Mouse (Mus musculus) frontal cortex, postnatal 10 days (tissue): ENCODE results near the gene Slc29a4.

ENCODE experiments used
- DNase-seq, 2 experiments: peaks; one replicate each; pipeline ENCODE4 v3.0.0; 2022; ENCODE audit warnings: low spot score in 2 of 2, mixed read lengths in 1 of 2

The Slc29a4 gene

GRCm38 (mm10) chr5:142739941-142740340 is 47.6 kb downstream of the Slc29a4 start:
- DNase-seq = no peak

- no peak for DNase-seq
Observed at GRCm38 (mm10) chr5:142747026-142747629, 54.8 kb downstream of the Slc29a4 start.

GRCm38 (mm10) chr5:142750173-142750572 is 57.9 kb downstream of the Slc29a4 start:
- DNase-seq = no peak

GRCm38 (mm10) chr5:142752241-142752640 is 59.9 kb downstream of the Slc29a4 start:
- DNase-seq = no peak

GRCm38 (mm10) chr5:142759786-142760185 is 67.5 kb downstream of the Slc29a4 start:
- no peak for DNase-seq

GRCm38 (mm10) chr5:142761326-142761983 is 69.1 kb downstream of the Slc29a4 start:
- peak; percentile 62 to 66 for DNase-seq

- no peak for DNase-seq
Observed at GRCm38 (mm10) chr5:142762082-142762807, 69.9 kb downstream of the Slc29a4 start.

GRCm38 (mm10) chr5:142764306-142764705 is 72.0 kb downstream of the Slc29a4 start:
- DNase-seq = no peak

- DNase-seq = no peak
Observed at GRCm38 (mm10) chr5:142764889-142765288, 72.6 kb downstream of the Slc29a4 start.

GRCm38 (mm10) chr5:142766708-142767107 is 74.4 kb downstream of the Slc29a4 start:
- no peak for DNase-seq

- peak in 1 of 2 experiments; percentile 64 for DNase-seq
Observed at GRCm38 (mm10) chr5:142767937-142768336, 75.6 kb downstream of the Slc29a4 start.

GRCm38 (mm10) chr5:142768352-142769267 is 76.3 kb downstream of the Slc29a4 start:
- DNase-seq = no peak

- DNase-seq = no peak
Observed at GRCm38 (mm10) chr5:142769641-142770040, 77.3 kb downstream of the Slc29a4 start.

GRCm38 (mm10) chr5:142771034-142771433 is 78.7 kb downstream of the Slc29a4 start:
- DNase-seq = no peak

GRCm38 (mm10) chr5:142771964-142772363 is 79.7 kb downstream of the Slc29a4 start:
- DNase-seq = no peak
